Mouse (Mus musculus) CD8-positive naive resting alpha-beta T cell, adult 2 months (primary cell): ENCODE data around the gene Syndig1l.

ENCODE experiments used
- DNase-seq, 2 experiments: peaks; one replicate each; pipeline ENCODE4 v3.0.0; 2022; ENCODE audit warnings: low read depth in 2 of 2, low spot score in 2 of 2

Syndig1l gene

GRCm38 (mm10) chr12:84674666-84675526 is 23.7 kb downstream of the Syndig1l start:
- DNase-seq, result peak in 1 of 2 experiments; percentile 6

DNA sequence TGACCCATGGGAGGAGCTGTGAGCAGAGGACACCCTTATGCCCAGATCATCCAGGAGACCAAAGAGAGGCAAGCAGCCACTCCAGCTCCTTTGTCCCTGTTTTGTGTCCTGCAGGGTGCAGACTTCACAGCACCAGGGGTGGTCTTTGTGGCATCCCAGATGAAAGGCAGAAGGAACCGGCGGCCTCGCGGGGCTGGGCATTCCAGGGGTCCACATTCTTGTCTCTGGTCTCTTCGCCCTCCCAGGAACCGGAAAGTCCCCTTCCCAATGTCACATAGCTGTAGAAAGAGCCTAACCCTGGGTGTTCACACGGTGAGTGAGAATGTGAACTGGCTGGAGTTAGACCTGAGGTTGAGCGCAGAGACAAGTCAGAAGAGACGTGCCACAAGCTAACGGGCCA is 27.0 kb downstream of the Syndig1l start:
- DNase-seq, result no peak

DNA sequence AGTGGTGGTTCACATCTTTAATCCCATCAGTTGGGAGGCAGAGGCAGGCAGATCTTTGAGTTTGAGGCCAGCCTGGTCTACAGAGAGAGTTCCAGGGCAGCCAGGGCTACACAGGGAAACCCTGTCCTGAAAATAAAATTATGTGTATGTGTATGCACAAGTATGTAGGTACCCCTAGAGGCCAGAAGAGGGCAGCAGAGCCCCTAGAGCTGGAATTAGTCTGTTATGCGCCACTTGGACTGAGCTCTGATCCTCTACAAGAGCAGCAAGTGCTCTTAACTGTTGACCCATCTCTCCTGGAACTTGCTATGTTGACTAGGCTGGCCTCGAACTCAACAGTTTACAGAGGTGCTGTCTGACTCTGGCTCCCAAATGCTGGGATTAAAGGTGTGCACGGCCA is 28.1 kb downstream of the Syndig1l start:
- DNase-seq, result no peak

- DNase-seq, result peak; percentile 40 to 58
Observed at GRCm38 (mm10) chr12:84653912-84654311, 44.7 kb downstream of the Syndig1l start.

GRCm38 (mm10) chr12:84650234-84650633 is 48.4 kb downstream of the Syndig1l start:
- no peak for DNase-seq

DNA sequence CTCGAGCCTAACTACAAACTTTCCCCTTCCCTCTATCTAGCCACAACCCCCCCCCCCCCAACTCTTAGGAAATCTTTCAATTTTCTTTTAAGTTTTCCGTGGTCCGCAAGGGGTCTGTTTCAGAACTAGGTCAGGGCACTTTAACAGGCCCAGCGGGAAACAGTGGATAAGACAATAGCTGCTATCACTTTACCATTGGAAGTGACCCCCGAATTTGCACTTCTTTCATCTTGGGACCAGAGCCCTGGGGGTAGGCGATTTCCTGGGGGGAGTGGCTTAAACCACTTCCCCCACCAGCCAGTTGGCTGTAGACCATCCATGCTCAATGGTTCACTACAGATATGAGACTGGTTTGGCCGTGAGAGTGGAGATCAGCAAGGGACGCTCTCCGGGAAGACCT is 58.0 kb downstream of the Syndig1l start, which contains the start of gene Vrtn:
Gene Vrtn (plus strand): TSS at position 366 of the 400 bp plus-strand sequence.
- no peak for DNase-seq

DNA sequence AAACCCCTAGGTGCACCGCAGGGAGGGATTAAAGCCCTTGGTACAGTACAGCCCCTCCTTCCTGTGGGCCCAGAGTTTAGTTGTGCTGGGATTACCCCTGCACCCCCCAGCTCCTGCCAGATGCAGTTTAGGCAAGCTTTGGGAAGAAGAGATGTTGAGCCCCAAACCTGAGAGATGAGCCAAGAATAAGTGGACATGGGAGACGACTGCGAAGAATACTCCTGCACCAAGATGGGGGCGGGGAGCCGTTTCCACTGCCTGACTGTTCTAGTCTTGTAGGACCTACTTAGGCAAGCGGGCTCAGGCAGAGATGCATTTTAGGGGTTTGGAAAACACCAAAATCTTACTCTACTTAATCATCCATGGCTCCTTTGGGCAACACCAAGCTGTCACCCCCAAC is 58.4 kb downstream of the Syndig1l start:
- DNase-seq, result no peak

DNA sequence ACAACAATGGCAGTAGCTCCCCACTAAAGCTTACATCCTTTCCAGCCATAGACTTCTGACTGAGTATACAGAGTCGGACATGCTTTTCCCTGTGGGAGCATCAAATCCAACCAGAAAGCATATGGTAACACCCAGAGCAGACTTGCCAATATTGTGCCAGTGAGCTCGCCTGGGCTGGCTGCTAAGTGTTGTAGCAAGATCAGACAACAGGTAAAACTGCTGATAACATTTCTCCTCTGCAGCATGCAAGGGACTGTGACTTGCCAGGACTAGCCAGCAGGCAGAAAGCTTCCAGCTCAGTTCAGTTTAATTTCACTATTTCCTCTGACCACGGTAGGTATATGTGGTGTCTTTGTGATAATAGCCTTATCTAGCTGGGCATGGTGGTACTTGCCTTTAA is 66.8 kb downstream of the Syndig1l start:
- DNase-seq, result no peak
